Mouse (Mus musculus) CH12.LX (cell line): ENCODE measurements at regions not wholly inside any gene's neighbourhood (a gene's known extent, or its start where the extent isn't known, plus 50 kb on each side); places are given as distances from the start of the nearest gene placed in this dataset.

ENCODE experiments used
- DNase-seq: peaks from one replicate; pipeline ENCODE4 v3.0.0-alpha.2; 2013; ENCODE audit errors: extremely low read depth
- H3K27ac ChIP-seq: 2 replicates; pipeline ENCODE4 v1.5.1; 2012; ENCODE audit warnings: low read depth, mild to moderate bottlenecking, control low read depth, moderate library complexity; ENCODE audit not compliant: insufficient read depth
- H3K27me3 ChIP-seq: replicated peaks from 2 replicates; pipeline ENCODE3; 2012; ENCODE audit warnings: inconsistent platforms
- H3K36me3 ChIP-seq, 2 experiments: replicated peaks in 1 of 2; 2 replicates each; pipeline versions ENCODE3 to v1.6.1; 2012; ENCODE audit warnings: inconsistent platforms in 1 of 2, low read length in 1 of 2, mild to moderate bottlenecking in 1 of 2, mixed read lengths in 1 of 2, moderate library complexity in 1 of 2; ENCODE audit not compliant: control insufficient read depth in 1 of 2, insufficient read depth in 1 of 2
- H3K4me1 ChIP-seq, 2 experiments: 2 replicates each; pipeline ENCODE4 v1.6.1; 2012; ENCODE audit warnings: inconsistent platforms in 1 of 2, moderate library complexity in 1 of 2; ENCODE audit not compliant: insufficient read depth in 2 of 2, control insufficient read depth in 1 of 2
- H3K4me2 ChIP-seq: 2 replicates; pipeline ENCODE4 v1.6.1; 2012; ENCODE audit warnings: low read depth, mild to moderate bottlenecking, control low read depth; ENCODE audit not compliant: poor library complexity, insufficient read depth, severe bottlenecking
- H3K4me3 ChIP-seq, 3 experiments: fragments of 150-350 bp in 1 of 3; sonication (generic) in 1 of 3; replicated peaks in 1 of 3; 2 replicates each; pipeline versions ENCODE3 to v1.5.1; 2011 to 2012; ENCODE audit warnings: low read depth in 2 of 3, low read length in 2 of 3, mild to moderate bottlenecking in 2 of 3, moderate library complexity in 2 of 3, control low read depth in 1 of 3, improper control_type of control experiment in 1 of 3, inconsistent platforms in 1 of 3, mixed read lengths in 1 of 3; ENCODE audit not compliant: poor library complexity in 1 of 3
- H3K79me2 ChIP-seq: replicated peaks from 2 replicates; pipeline ENCODE4 v1.6.1; 2012; ENCODE audit warnings: mild to moderate bottlenecking, moderate library complexity; ENCODE audit not compliant: control insufficient read depth, poor library complexity, insufficient read depth, severe bottlenecking; ENCODE audit errors: extremely low read depth
- H3K9ac ChIP-seq: 2 replicates; pipeline ENCODE4 v1.6.1; 2012; ENCODE audit warnings: low read depth, mild to moderate bottlenecking, control low read depth, moderate library complexity; ENCODE audit not compliant: insufficient read depth
- H3K9me3 ChIP-seq: replicated peaks from 2 replicates; pipeline ENCODE3; 2012; ENCODE audit warnings: low read length, inconsistent platforms, mixed read lengths
- CHD1 ChIP-seq: IDR thresholded peaks from 2 replicates; pipeline ENCODE4 v1.6.1; 2012; ENCODE audit warnings: low read depth, low read length, improper control_type of control experiment, inconsistent platforms
- CHD2 ChIP-seq: IDR thresholded peaks from 2 replicates; pipeline ENCODE4 v1.6.1; 2011; ENCODE audit warnings: low read length, improper control_type of control experiment
- CTCF ChIP-seq, 2 experiments: IDR thresholded peaks in 1 of 2; conservative IDR thresholded peaks in 1 of 2; 2 replicates each; pipeline ENCODE4 v1.5.1; 2011 to 2012; ENCODE audit warnings: low read depth in 2 of 2, low read length in 2 of 2, improper control_type of control experiment in 1 of 2, inconsistent platforms in 1 of 2, mild to moderate bottlenecking in 1 of 2, moderate library complexity in 1 of 2
- ETS1 ChIP-seq: conservative IDR thresholded peaks from 2 replicates; pipeline ENCODE4 v1.6.1; 2012; ENCODE audit warnings: low read depth, mild to moderate bottlenecking, inconsistent platforms, low read length, improper control_type of control experiment, moderate library complexity
- IRF4 ChIP-seq: IDR thresholded peaks from 2 replicates; pipeline ENCODE4 v1.6.1; 2014; ENCODE audit warnings: low read depth, mild to moderate bottlenecking, inconsistent platforms, low read length, improper control_type of control experiment
- JUN ChIP-seq: IDR thresholded peaks from 2 replicates; pipeline ENCODE4 v1.6.1; 2011; ENCODE audit warnings: low read depth, mild to moderate bottlenecking, low read length, improper control_type of control experiment, moderate library complexity; ENCODE audit not compliant: insufficient read depth
- JUND ChIP-seq: conservative IDR thresholded peaks from 2 replicates; pipeline ENCODE4 v1.6.1; 2011; ENCODE audit warnings: low read depth, low read length, improper control_type of control experiment
- KAT2A ChIP-seq: IDR thresholded peaks from 2 replicates; pipeline ENCODE4 v1.6.1; 2012; ENCODE audit warnings: low read length, improper control_type of control experiment, inconsistent platforms; ENCODE audit not compliant: insufficient replicate concordance
- MAFK ChIP-seq: IDR thresholded peaks from 2 replicates; pipeline ENCODE4 v1.6.1; 2011; ENCODE audit warnings: low read length, improper control_type of control experiment; ENCODE audit not compliant: insufficient replicate concordance
- MAX ChIP-seq: IDR thresholded peaks from 2 replicates; pipeline ENCODE4 v1.6.1; 2011; ENCODE audit warnings: low read length, improper control_type of control experiment
- MEF2A ChIP-seq: IDR thresholded peaks from 2 replicates; pipeline ENCODE4 v1.6.1; 2014; ENCODE audit warnings: low read depth, mild to moderate bottlenecking, inconsistent platforms, low read length, improper control_type of control experiment, borderline replicate concordance
- MYC ChIP-seq: IDR thresholded peaks from 2 replicates; pipeline ENCODE4 v1.6.1; 2011; ENCODE audit warnings: low read depth, mild to moderate bottlenecking, improper control_type of control experiment, low read length
- POLR2A ChIP-seq: IDR thresholded peaks from 2 replicates; pipeline ENCODE4 v1.6.1; 2011; ENCODE audit warnings: low read depth, mild to moderate bottlenecking, improper control_type of control experiment, low read length
- RAD21 ChIP-seq: IDR thresholded peaks from 2 replicates; pipeline ENCODE4 v1.6.1; 2011; ENCODE audit warnings: low read depth, mild to moderate bottlenecking, low read length, improper control_type of control experiment, moderate library complexity
- RCOR1 ChIP-seq: conservative IDR thresholded peaks from 2 replicates; pipeline ENCODE4 v1.6.1; 2012; ENCODE audit warnings: low read depth, mild to moderate bottlenecking, inconsistent platforms, low read length, improper control_type of control experiment
- SMC3 ChIP-seq: IDR thresholded peaks from 2 replicates; pipeline ENCODE4 v1.6.1; 2011; ENCODE audit warnings: low read depth, low read length, improper control_type of control experiment
- UBTF ChIP-seq: IDR thresholded peaks from 2 replicates; pipeline ENCODE4 v1.6.1; 2012; ENCODE audit warnings: low read depth, mild to moderate bottlenecking, inconsistent platforms, low read length, improper control_type of control experiment, moderate library complexity
- ZC3H11A ChIP-seq: IDR thresholded peaks from 2 replicates; pipeline ENCODE4 v1.6.1; 2012; ENCODE audit warnings: low read depth, mild to moderate bottlenecking, inconsistent platforms, low read length, improper control_type of control experiment
- ZKSCAN1 ChIP-seq: IDR thresholded peaks from 2 replicates; pipeline ENCODE4 v1.6.1; 2012; ENCODE audit warnings: low read depth, inconsistent platforms, low read length, improper control_type of control experiment, borderline replicate concordance
- ZNF384 ChIP-seq: IDR thresholded peaks from 2 replicates; pipeline ENCODE4 v1.6.1; 2012; ENCODE audit warnings: low read depth, low read length, improper control_type of control experiment, inconsistent platforms
- dilution Hi-C: fragments of 300-500 bp; cut with MboI; formaldehyde crosslinking; loops from 2 replicates; pipeline ENCODE4 v1.14.3; 2020; ENCODE audit warnings: low sequenced_read_pairs; ENCODE audit not compliant: extremely low pct_unique_long_range_greater_than_20kb, extremely low pct_ligation_motif_present
- in situ Hi-C: fragments of 300-500 bp; cut with MboI; formaldehyde crosslinking; loops from 3 replicates; pipeline ENCODE4 v1.14.3; 2019; ENCODE audit warnings: low sequenced_read_pairs, low pct_ligation_motif_present, low pct_unique_long_range_greater_than_20kb, mixed read lengths

GRCm38 (mm10) chr15:10868115-10868514 is 84.0 kb upstream of the C1qtnf3 start:
- TF ChIP-seq ZKSCAN1, result no peak
- no peak for TF ChIP-seq KAT2A
- no peak for TF ChIP-seq ZC3H11A
- TF ChIP-seq MEF2A, result no peak
- TF ChIP-seq CTCF (conservative IDR thresholded peaks at IDR 0.05 in 1 of 2, IDR thresholded peaks at IDR 0.05 in 1 of 2; ENCODE audit: low read depth in 2 of 2, low read length in 2 of 2), result no peak
- no peak for TF ChIP-seq MAX
- no peak for TF ChIP-seq MYC
- TF ChIP-seq IRF4, result no peak
- TF ChIP-seq CHD1, result no peak
- no peak for TF ChIP-seq ETS1
- TF ChIP-seq, all 38 proteins: peak for 0
- in situ Hi-C loops, result loop anchor here (5.0 to 10.0 kb wide), 2 partner anchors 41 to 123 kb away; no protein-coding TSS in a partner anchor

GRCm38 (mm10) chr15:10868716-10869585 is 83.2 kb upstream of the C1qtnf3 start:
- no peaks in the 10 kb centered on the region for H3K9me3 ChIP-seq
- H3K9ac ChIP-seq, result no peak overlapping the region
- no peaks in the 10 kb centered on the region for H3K27me3 ChIP-seq
- peak overlapping the region; percentile 18 for H3K4me2 ChIP-seq
- dilution Hi-C loops (no loop called here), in situ Hi-C loops (loop anchor here (5.0 to 10.0 kb wide), 2 partner anchors 42 to 124 kb away; no protein-coding TSS in a partner anchor)
- peak; percentile 72 for DNase-seq
- no peaks in the 10 kb centered on the region for H3K36me3 ChIP-seq
- no peak overlapping the region for H3K27ac ChIP-seq
- H3K4me3 ChIP-seq, result no peak overlapping the region
- peaks cover 4 to 35% of the 10 kb centered on the region in 2 experiments for H3K4me1 ChIP-seq
- H3K79me2 ChIP-seq, result no peaks in the 10 kb centered on the region
- TF ChIP-seq MAFK, result no peak
- no peak for TF ChIP-seq UBTF
- peak; percentile 78 for TF ChIP-seq JUN
- 0 out of 2 replicates have a peak, but pooled peaks have one; percentile 19 for TF ChIP-seq MYC
- peak; percentile 76 for TF ChIP-seq SMC3
- TF ChIP-seq RAD21, result peak; percentile 76
- TF ChIP-seq CHD2, result peak; percentile 77; the same call in 1 of the 2 replicates
- peak; percentile 72; the same call in 1 of the 2 replicates for TF ChIP-seq JUND
- peak; percentile 64 to 80 for TF ChIP-seq CTCF (conservative IDR thresholded peaks at IDR 0.05 in 1 of 2, IDR thresholded peaks at IDR 0.05 in 1 of 2; ENCODE audit: low read depth in 2 of 2, low read length in 2 of 2)
- no peak for TF ChIP-seq RCOR1
- TF ChIP-seq ZKSCAN1, result no peak
- TF ChIP-seq ZNF384, result no peak
- no peak for TF ChIP-seq POLR2A
- TF ChIP-seq MAX, result no peak

More at GRCm38 (mm10) chr15:10868115-10868514, 84.0 kb upstream of the C1qtnf3 start:
- no peaks in the 10 kb centered on the region for H3K36me3 ChIP-seq
- dilution Hi-C loops, result no loop called here
- H3K27ac ChIP-seq, result no peak overlapping the region
- no peak overlapping the region for H3K4me2 ChIP-seq
- H3K9me3 ChIP-seq, result no peaks in the 10 kb centered on the region
- H3K79me2 ChIP-seq, result no peaks in the 10 kb centered on the region
- H3K27me3 ChIP-seq, result no peaks in the 10 kb centered on the region
- no peak overlapping the region for H3K9ac ChIP-seq
- peaks cover 4 to 29% of the 10 kb centered on the region in 2 experiments for H3K4me1 ChIP-seq
- H3K4me3 ChIP-seq, result no peak overlapping the region
- DNase-seq, result no peak
